Mouse (Mus musculus) frontal cortex, postnatal 25 days (tissue): ENCODE results near the gene Chtop.

ENCODE experiments used
- DNase-seq, 2 experiments: peaks; one replicate each; pipeline ENCODE4 v3.0.0; 2022; ENCODE audit warnings: low spot score in 2 of 2

The Chtop gene

GRCm38 (mm10) chr3:90465081-90465685 lies 44.1 kb downstream of the Chtop start:
- no peak for DNase-seq

DNA sequence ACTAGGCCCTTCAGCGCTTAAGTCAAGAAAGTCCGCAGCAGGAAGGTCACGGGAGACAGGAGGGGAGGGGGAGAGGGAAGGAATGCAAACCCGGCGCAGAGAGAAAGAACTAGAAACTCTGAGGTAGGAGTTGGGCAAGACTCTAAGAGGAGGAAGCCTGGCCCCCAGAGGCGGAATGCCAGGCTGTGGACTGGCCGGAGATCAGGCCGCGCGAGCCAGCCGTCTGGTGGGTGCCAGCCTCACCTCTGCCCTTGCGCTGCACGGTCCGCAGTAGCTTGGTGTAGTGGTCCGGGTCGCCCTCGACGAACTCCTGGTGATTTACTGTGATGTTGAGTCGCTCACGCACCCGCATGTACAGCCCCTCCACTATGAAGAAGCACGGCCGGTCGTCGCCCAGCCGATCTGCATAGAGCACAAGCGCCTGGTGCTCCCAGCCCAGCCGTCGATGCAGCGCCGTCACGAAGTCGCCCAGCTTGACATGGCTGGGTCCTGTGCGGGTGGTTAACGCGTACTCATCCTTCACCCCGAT lies 44.7 kb downstream of the Chtop start:
- DNase-seq = no peak

DNA sequence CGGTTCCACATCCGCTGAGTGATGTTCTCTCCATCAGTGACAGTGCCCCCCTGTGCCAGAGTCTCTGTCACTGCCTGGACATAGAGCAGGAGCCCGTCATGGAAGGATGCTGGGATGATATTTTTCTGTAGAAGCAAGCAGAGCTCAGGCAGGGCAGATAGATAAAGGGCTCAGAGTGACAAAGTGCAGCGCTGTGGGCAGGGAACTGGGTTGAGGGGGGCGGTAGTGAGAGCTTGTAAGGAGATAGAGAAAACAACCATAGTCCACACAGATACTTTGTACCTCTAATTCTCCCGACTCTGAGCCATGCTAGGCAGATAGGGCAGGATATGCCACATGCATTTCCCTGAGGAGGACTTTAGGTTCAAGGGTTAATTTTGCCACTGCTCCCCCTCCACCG lies 46.7 kb downstream of the Chtop start:
- DNase-seq = no peak

DNA sequence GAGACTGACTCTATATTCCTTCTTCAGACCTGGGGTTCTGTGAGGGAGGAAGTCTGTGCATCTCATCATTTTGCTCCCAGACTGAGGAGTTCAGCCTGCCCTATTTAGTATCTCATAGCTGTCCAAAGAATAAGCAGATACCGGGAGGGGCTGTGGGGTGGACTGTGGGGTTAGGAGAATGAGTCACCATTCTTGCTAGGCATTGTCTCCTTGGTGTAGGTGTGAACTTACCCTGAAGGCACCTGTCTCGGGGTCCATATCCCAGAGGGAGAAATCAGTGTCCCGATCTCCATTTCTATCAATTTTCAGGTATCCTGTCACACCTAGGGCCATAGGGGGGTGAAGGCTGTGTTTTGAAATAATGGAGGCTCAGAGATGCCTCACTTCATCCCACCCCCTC lies 47.4 kb downstream of the Chtop start:
- no peak for DNase-seq

- DNase-seq = no peak
Observed at GRCm38 (mm10) chr3:90460315-90460714, 49.0 kb downstream of the Chtop start.

DNA sequence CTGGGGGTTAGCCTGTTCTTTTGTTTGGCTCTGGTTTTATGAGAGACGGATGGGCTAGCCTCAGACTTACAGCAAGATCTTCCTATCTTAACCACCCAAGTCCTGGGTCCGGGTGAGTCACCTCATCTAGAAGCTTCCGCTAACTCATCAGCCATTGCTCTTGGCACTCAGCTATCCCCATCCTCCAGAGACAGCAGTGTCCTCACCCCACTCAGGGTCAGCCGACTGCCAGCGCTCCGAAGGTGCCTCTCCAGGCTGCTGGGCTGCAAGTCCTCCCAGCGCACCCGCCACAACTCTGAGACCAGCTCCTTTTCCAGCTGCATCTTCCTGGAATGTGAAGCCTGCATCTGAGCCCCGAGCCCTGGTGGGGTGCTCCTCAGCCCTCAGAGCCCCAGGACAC lies 49.6 kb downstream of the Chtop start:
- no peak for DNase-seq

DNA sequence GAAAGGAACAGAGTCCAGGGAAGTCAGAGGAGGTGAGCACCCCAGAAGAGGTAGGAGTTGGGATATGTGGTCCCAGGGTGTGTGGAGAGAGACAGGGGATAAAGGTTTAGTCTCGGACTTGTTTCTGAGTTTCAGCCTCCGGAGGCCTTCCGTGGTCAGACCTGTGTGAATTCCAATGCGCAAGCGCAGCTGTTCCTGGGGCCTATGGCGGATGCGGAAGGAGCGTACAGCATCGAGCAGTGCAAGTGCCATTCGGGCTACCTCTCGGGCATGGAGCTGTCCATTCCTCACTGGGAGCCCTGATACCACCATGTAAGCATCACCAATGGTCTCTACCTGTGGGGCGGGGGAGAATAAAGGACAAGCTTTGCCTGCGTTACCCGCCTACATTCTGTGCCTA lies 54.4 kb downstream of the Chtop start:
- DNase-seq = no peak

DNA sequence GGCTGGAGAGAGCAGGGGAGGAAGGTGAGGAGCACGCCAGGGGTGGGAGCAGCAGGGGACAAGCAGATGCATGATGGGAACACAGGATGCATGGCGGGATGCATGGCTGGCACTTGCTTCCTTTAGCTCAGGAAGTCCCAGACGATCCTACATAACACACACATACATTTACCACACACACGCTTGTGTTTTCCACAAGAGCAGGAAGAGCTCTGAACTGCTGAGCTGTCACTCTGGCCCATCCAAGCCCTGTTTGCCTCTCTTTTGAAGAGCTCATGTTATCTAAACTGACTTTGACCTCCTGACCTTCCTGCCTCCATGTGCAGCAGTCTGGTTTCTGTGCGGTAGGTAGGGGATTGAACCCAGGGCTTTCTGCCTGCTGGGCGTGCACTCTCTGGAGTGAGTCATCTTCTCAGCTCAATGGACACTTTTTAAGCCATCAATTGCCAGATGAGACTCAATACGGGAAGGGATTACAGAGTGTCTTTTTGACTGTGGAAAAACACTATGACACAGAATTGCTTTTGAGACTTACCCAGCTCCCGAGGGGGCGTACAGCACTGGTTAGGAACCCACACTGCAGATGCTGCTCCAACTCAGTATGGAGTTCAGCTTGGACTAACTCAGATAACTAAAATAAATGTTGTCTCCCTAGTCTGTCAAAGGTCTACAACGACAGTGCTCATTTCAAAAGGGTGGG lies 57.8 kb downstream of the Chtop start:
- DNase-seq = no peak

DNA sequence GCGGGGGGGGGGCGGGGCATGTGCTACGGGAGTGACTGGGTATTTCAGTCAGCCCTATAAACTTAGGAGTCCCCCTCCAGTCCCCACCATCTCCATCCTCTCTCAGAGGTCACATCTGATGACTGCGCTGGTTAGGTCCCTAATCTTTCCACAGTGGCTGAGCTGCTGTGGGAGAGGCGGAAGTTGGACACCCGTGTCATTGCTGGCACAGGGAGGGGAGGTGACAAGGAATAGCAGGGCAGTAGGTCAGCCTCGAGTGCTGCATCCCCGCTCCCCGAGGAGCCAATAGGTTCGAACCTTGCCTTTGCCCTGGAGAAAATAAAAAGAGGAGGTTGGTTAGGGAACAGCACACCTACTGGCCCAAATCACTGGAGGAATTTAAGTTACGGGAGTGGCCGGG lies 58.4 kb downstream of the Chtop start:
- no peak for DNase-seq
